Mouse (Mus musculus): ENCODE measurements around the gene Slc1a1. TPM values are rescaled to one million over a fixed set of nuclear protein-coding genes. Genes with fewer than 3 reads are reported as not detected.

The Slc1a1 gene
- polyA plus RNA-seq, 1 experiment from 2014 or later, result 11.4 TPM

DNA sequence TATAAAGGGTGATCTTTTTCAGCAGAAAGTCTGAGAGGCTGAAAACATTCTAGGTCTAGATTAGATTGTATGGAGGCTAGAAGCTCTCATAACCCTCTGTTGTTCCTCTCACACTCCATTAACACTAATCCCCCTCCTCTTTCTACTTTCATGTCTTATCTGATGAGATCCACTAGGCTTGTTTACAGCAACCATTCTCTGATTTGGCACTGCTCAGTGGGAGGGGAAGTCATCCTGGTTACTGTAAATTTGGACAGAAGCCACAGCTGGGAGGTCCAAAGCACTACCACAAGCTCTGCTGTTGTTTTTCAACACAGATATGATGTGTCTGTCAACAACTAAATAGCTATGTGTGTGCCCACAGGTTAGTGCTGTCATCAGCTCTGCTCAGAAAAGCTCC is 3.5 kb upstream of the Slc1a1 start:
- ATAC-seq (ENCODE audit: low FRiP score, low read depth), result no peak
- Histone ChIP-seq H3K27ac (no peak overlapping the region), H3K9me3 (no peaks in the 10 kb centered on the region), H3K4me3 (no peak overlapping the region), H3K4me2 (replicated peaks) (no peak overlapping the region), H3K36me3 (no peaks in the 10 kb centered on the region), H3K9ac (no peak overlapping the region), H3K27me3 (replicated peaks) (0 out of 2 replicates have a peak, but pooled peaks cover 3% of the 10 kb centered on the region), H3K4me1 (peaks cover 7% of the 10 kb centered on the region)

GRCm38 (mm10) chr19:28832605-28833004 is 2.2 kb upstream of the Slc1a1 start:
- H3K36me3 ChIP-seq, result no peaks in the 10 kb centered on the region
- WGBS, result 86% methylated on average over 3 of the region's 3 CpGs
- H3K27me3 ChIP-seq (replicated peaks), result 0 out of 2 replicates have a peak, but pooled peaks cover 3% of the 10 kb centered on the region
- H3K9me3 ChIP-seq, result no peaks in the 10 kb centered on the region
- no peak for ATAC-seq (ENCODE audit: low FRiP score, low read depth)
- H3K4me1 ChIP-seq, result peaks cover 5% of the 10 kb centered on the region
- no peak overlapping the region for H3K4me3 ChIP-seq
- no peak overlapping the region for H3K4me2 ChIP-seq (replicated peaks)
- H3K9ac ChIP-seq, result no peak overlapping the region
- no peak overlapping the region for H3K27ac ChIP-seq

GRCm38 (mm10) chr19:28834388-28834787 is 461 bp upstream of the Slc1a1 start:
- Histone ChIP-seq H3K9ac (0 out of 2 replicates have a peak overlapping the region, but pooled peaks have one; percentile 17), H3K4me1 (0 out of 2 replicates have a peak, but pooled peaks cover 4% of the 10 kb centered on the region), H3K4me3 (peak overlapping the region; percentile 55), H3K4me2 (replicated peaks) (peak overlapping the region; percentile 97), H3K27me3 (replicated peaks) (0 out of 2 replicates have a peak, but pooled peaks cover 3% of the 10 kb centered on the region), H3K36me3 (no peaks in the 10 kb centered on the region), H3K27ac (no peak overlapping the region), H3K9me3 (no peaks in the 10 kb centered on the region)
- 6% methylated on average over 10 of the region's 10 CpGs for WGBS
- ATAC-seq (ENCODE audit: low FRiP score, low read depth), result peak; percentile 76

DNA sequence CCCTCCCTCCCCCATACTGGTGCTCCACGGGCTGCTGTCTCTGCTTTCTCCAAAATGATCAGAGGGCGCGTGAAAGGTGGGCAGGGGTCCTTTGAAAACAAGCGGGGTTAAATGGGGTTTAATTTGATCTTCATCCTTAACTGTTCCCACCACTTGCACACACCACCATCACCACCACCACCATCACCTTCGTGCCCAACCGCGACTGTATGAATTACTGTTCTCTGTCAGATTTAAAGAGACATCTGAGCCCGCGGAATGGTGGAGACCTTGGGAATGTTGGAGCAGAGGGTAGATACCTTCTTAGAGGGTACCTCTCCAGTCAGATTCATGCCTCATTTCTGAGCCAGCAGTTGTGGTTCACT is 633 bp downstream of the Slc1a1 start:
- Histone ChIP-seq H3K9me3 (no peaks in the 10 kb centered on the region), H3K36me3 (no peaks in the 10 kb centered on the region), H3K4me2 (replicated peaks) (peak overlapping the region; percentile 97), H3K27me3 (replicated peaks) (0 out of 2 replicates have a peak, but pooled peaks cover 3% of the 10 kb centered on the region), H3K4me3 (peak overlapping the region; percentile 55), H3K9ac (peak overlapping the region; percentile 57), H3K4me1 (0 out of 2 replicates have a peak, but pooled peaks cover 4% of the 10 kb centered on the region), H3K27ac (peak overlapping the region; percentile 15; the same call in 1 of the 2 replicates)
- WGBS, result 8% methylated on average over 9 of the region's 9 CpGs
- 0 out of 2 replicates have a peak, but pooled peaks have one; percentile 21 for ATAC-seq (ENCODE audit: low FRiP score, low read depth)

- H3K9ac ChIP-seq, result no peak overlapping the region
- H3K36me3 ChIP-seq, result no peaks in the 10 kb centered on the region
- no peak for ATAC-seq (ENCODE audit: low FRiP score, low read depth)
- no peaks in the 10 kb centered on the region for H3K9me3 ChIP-seq
- H3K4me1 ChIP-seq, result 0 out of 2 replicates have a peak, but pooled peaks cover 4% of the 10 kb centered on the region
- WGBS, result 56% methylated on average over 3 of the region's 3 CpGs
- H3K27ac ChIP-seq, result no peak overlapping the region
- H3K27me3 ChIP-seq (replicated peaks), result 0 out of 2 replicates have a peak, but pooled peaks cover 3% of the 10 kb centered on the region
- H3K4me3 ChIP-seq, result no peak overlapping the region
- peak overlapping the region; percentile 97 for H3K4me2 ChIP-seq (replicated peaks)
Measured at GRCm38 (mm10) chr19:28836116-28836515, 1.3 kb downstream of the Slc1a1 start.

GRCm38 (mm10) chr19:28836651-28837410 is 2.0 kb downstream of the Slc1a1 start:
- Histone ChIP-seq H3K36me3 (no peaks in the 10 kb centered on the region), H3K9me3 (no peaks in the 10 kb centered on the region), H3K4me2 (replicated peaks) (0 out of 2 replicates have a peak overlapping the region, but pooled peaks have one; percentile 97), H3K27me3 (replicated peaks) (0 out of 2 replicates have a peak, but pooled peaks cover 3% of the 10 kb centered on the region), H3K27ac (no peak overlapping the region), H3K4me3 (no peak overlapping the region), H3K9ac (no peak overlapping the region), H3K4me1 (0 out of 2 replicates have a peak, but pooled peaks cover 4% of the 10 kb centered on the region)
- 75% methylated on average over 11 of the region's 11 CpGs for WGBS
- no peak for ATAC-seq (ENCODE audit: low FRiP score, low read depth)

GRCm38 (mm10) chr19:28838796-28839195 is 3.9 kb downstream of the Slc1a1 start:
- no peak overlapping the region for H3K4me2 ChIP-seq (replicated peaks)
- H3K4me1 ChIP-seq, result 0 out of 2 replicates have a peak, but pooled peaks cover 4% of the 10 kb centered on the region
- H3K36me3 ChIP-seq, result no peaks in the 10 kb centered on the region
- H3K27me3 ChIP-seq (replicated peaks), result 0 out of 2 replicates have a peak, but pooled peaks cover 3% of the 10 kb centered on the region
- no peaks in the 10 kb centered on the region for H3K9me3 ChIP-seq
- 83% methylated on average over 2 of the region's 2 CpGs for WGBS
- no peak overlapping the region for H3K9ac ChIP-seq
- no peak overlapping the region for H3K27ac ChIP-seq
- H3K4me3 ChIP-seq, result no peak overlapping the region
- ATAC-seq (ENCODE audit: low FRiP score, low read depth), result no peak

DNA sequence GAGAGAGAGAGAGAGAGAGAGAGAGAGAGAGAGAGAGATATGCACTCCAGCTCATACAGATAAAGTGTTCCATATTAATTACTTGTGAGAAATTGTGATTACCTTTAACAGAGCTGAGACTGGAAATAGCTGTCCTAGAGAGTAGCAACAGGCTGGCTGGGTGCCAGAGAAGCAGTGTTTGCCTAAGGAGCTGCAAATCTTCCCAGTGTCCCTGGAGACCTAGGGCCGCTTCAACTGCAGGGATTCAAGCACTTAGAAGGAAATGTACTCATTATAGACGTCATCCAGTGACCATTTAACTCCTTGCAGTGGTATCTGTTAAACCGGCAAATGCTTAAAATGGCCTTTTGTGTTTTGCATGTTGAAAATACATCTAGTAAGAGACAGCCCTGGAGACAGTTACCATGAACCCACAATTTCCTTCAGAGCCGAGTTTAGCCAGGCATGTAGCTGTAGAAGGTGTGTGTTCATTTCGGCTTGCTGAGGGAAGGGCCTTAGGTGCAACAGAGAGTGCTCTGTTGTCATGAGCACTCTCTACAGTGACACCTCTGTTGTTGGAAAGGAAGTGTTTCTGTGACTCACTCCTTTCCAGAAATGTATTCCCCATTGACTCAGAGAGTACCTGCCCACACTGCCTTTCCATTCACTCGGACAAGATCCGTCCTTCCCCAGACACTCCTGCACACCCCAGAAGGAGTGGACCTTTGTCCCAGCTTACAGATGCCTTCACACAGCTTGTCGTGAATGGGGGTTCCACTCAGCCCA is 10.3 kb downstream of the Slc1a1 start:
- Histone ChIP-seq H3K9ac (no peak overlapping the region), H3K4me3 (no peak overlapping the region), H3K9me3 (no peaks in the 10 kb centered on the region), H3K27ac (no peak overlapping the region), H3K36me3 (no peaks in the 10 kb centered on the region), H3K4me1 (no peaks in the 10 kb centered on the region), H3K4me2 (replicated peaks) (no peak overlapping the region), H3K27me3 (replicated peaks) (no peaks in the 10 kb centered on the region)
- no peak for ATAC-seq (ENCODE audit: low FRiP score, low read depth)
- WGBS, result 73% methylated on average over 8 of the region's 8 CpGs

DNA sequence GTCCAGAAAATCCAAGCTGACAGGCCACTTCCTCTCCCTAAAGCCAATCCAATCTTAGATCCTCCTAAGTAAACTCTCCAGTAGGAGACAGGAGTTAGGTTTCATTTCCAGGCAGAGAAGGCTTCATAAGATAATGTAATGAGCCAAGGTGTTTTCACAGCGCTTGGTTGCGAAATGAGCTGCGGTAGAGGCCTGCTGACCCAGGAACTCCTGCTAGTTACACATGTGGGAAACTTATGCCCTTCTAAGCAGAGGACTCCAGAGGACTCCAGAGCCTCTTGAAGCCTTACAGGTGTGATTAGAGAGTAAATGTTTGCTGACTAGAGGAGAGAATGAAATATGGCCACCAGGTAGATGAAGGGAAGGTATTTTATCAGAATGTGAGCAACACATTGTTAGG is 15.7 kb downstream of the Slc1a1 start:
- H3K4me2 ChIP-seq (replicated peaks), result no peak overlapping the region
- WGBS, result 93% methylated on average over 3 of the region's 3 CpGs
- no peak for ATAC-seq (ENCODE audit: low FRiP score, low read depth)
- H3K4me1 ChIP-seq, result no peaks in the 10 kb centered on the region
- H3K27ac ChIP-seq, result no peak overlapping the region
- H3K27me3 ChIP-seq (replicated peaks), result no peaks in the 10 kb centered on the region
- H3K9me3 ChIP-seq, result no peaks in the 10 kb centered on the region
- H3K9ac ChIP-seq, result no peak overlapping the region
- H3K36me3 ChIP-seq, result no peaks in the 10 kb centered on the region
- H3K4me3 ChIP-seq, result no peak overlapping the region

GRCm38 (mm10) chr19:28852001-28852400 is 17.2 kb downstream of the Slc1a1 start:
- H3K4me3 ChIP-seq, result no peak overlapping the region
- 82% methylated on average over 3 of the region's 3 CpGs for WGBS
- no peak for ATAC-seq (ENCODE audit: low FRiP score, low read depth)
- no peaks in the 10 kb centered on the region for H3K4me1 ChIP-seq
- H3K9me3 ChIP-seq, result no peaks in the 10 kb centered on the region
- no peaks in the 10 kb centered on the region for H3K36me3 ChIP-seq
- H3K27ac ChIP-seq, result no peak overlapping the region
- no peak overlapping the region for H3K9ac ChIP-seq
- no peaks in the 10 kb centered on the region for H3K27me3 ChIP-seq (replicated peaks)
- H3K4me2 ChIP-seq (replicated peaks), result no peak overlapping the region

GRCm38 (mm10) chr19:28854831-28855230 is 20.0 kb downstream of the Slc1a1 start:
- ATAC-seq (ENCODE audit: low FRiP score, low read depth), result no peak
- H3K9ac ChIP-seq, result no peak overlapping the region
- H3K27ac ChIP-seq, result no peak overlapping the region
- H3K4me3 ChIP-seq, result no peak overlapping the region
- WGBS, result 69% methylated on average over 1 of the region's 1 CpGs
- no peaks in the 10 kb centered on the region for H3K4me1 ChIP-seq
- H3K4me2 ChIP-seq (replicated peaks), result no peak overlapping the region
- H3K27me3 ChIP-seq (replicated peaks), result no peaks in the 10 kb centered on the region
- no peaks in the 10 kb centered on the region for H3K9me3 ChIP-seq
- H3K36me3 ChIP-seq, result no peaks in the 10 kb centered on the region

GRCm38 (mm10) chr19:28860246-28860645 is 25.4 kb downstream of the Slc1a1 start:
- no peak for ATAC-seq (ENCODE audit: low FRiP score, low read depth)
- Histone ChIP-seq H3K4me2 (replicated peaks) (no peak overlapping the region), H3K9me3 (no peaks in the 10 kb centered on the region), H3K27ac (no peak overlapping the region), H3K4me1 (no peaks in the 10 kb centered on the region), H3K4me3 (no peak overlapping the region), H3K36me3 (no peaks in the 10 kb centered on the region), H3K9ac (no peak overlapping the region), H3K27me3 (replicated peaks) (no peaks in the 10 kb centered on the region)
- WGBS, result 96% methylated on average over 2 of the region's 2 CpGs

Data from neural tube, embryonic 12.5 days (tissue).